In the genomic region with DNA sequence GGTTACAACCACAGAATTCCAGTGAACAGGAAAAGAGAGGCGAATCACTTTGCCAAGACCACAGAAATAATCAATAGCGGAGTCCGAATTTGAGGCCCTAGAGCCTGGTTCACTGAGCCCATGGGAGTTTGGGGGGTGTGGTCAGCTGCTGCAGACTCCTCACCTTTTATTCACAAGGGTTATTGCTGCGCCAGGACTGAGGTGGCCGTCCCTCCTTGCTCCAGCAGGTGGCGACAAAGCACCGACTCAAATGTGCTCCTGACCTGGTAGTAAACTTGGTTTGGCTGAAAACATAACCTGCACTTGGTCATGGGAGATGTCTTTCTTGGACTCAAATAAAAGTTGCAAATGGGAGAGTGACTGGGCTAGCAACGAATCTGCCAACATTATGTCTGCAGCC, we compare ENCODE assay signal across 8 mouse cellular contexts. TPM values are rescaled to one million over a fixed set of nuclear protein-coding genes. Genes with fewer than 3 reads are reported as not detected.
DNase-seq lines count a peak whose midpoint lies in the region; ATAC-seq and TF ChIP-seq lines count a peak whose summit lies in the region.

No protein-coding gene starts in this region.

- in situ Hi-C loops in ES-E14 (cut with MboI; ENCODE audit: low sequenced_read_pairs in 2 of 2, unreplicated experiment in 2 of 2): loop anchor here (10.0 to 25.0 kb wide), 3 partner anchors 657 to 857 kb away; a partner anchor contains a TSS

- 11% methylated on average over 8 of the region's 8 CpGs for WGBS in forebrain, embryonic 14.5 days
- WGBS in hindbrain, embryonic 11.5 days: 11% methylated on average over 8 of the region's 8 CpGs

- H3K27ac ChIP-seq in ES-E14 (ENCODE audit: insufficient read depth, low read depth, low read length, poor library complexity, severe bottlenecking): no peak overlapping the region
- no peak overlapping the region for H3K27ac ChIP-seq in forebrain, embryonic 14.5 days (ENCODE audit: low read depth, low read length)
- no peak overlapping the region for H3K27ac ChIP-seq in hindbrain, embryonic 11.5 days (ENCODE audit: low read depth, low read length)

- DNase-seq in ES-E14 (ENCODE audit: low read depth, low spot score): peak; percentile 60
- peak; percentile 58 for DNase-seq in c-Kit-positive CD71-negative TER-119-negative erythroid progenitor cells, embryonic 14.5 days (ENCODE audit: low read depth)
- DNase-seq in forebrain, embryonic 14.5 days (ENCODE audit: low spot score): peak; percentile 70
- DNase-seq in hindbrain, embryonic 11.5 days (ENCODE audit: low spot score): peak; percentile 90
- DNase-seq in layer of hippocampus, adult 8-10 months (ENCODE audit: low spot score in 2 of 2): peak; percentile 54 to 83
- peak; percentile 85 for DNase-seq in lung, postnatal 10 days
- DNase-seq in retina, postnatal 1 day: peak; percentile 77
- peak; percentile 88 for DNase-seq in thymus, postnatal 4 days

- ATAC-seq in forebrain, embryonic 14.5 days: peak; percentile 54; the same call in 1 of the 2 replicates
- peak; percentile 75 for ATAC-seq in hindbrain, embryonic 11.5 days (ENCODE audit: low FRiP score)

- H3K27me3 ChIP-seq in forebrain, embryonic 14.5 days (replicated peaks; ENCODE audit: control insufficient read depth, insufficient read depth, low read length): no peaks in the 10 kb centered on the region
- H3K27me3 ChIP-seq in hindbrain, embryonic 11.5 days (ENCODE audit: control insufficient read depth, insufficient read depth, low read length): no peaks in the 10 kb centered on the region

- H3K9ac ChIP-seq in ES-E14 (ENCODE audit: insufficient read depth, low read depth, low read length, poor library complexity, severe bottlenecking): no peak overlapping the region
- no peak overlapping the region for H3K9ac ChIP-seq in forebrain, embryonic 14.5 days (ENCODE audit: low read length)
- no peak overlapping the region for H3K9ac ChIP-seq in hindbrain, embryonic 11.5 days (ENCODE audit: low read depth, low read length)

- no peaks in the 10 kb centered on the region for H3K36me3 ChIP-seq in ES-E14 (ENCODE audit: control insufficient read depth, insufficient read depth, low read length, poor library complexity, severe bottlenecking)
- H3K36me3 ChIP-seq in forebrain, embryonic 14.5 days (ENCODE audit: control insufficient read depth, insufficient read depth, low read length): 0 out of 2 replicates have a peak, but pooled peaks cover 2% of the 10 kb centered on the region
- no peaks in the 10 kb centered on the region for H3K36me3 ChIP-seq in hindbrain, embryonic 11.5 days (ENCODE audit: control insufficient read depth, insufficient read depth, low read length)

- H3K4me1 ChIP-seq in ES-E14 (ENCODE audit: control insufficient read depth in 2 of 2, insufficient read depth in 2 of 2, low read length in 2 of 2, poor library complexity in 1 of 2): no peaks in the 10 kb centered on the region
- no peaks in the 10 kb centered on the region for H3K4me1 ChIP-seq in forebrain, embryonic 14.5 days (ENCODE audit: control insufficient read depth, insufficient read depth, low read length)
- H3K4me1 ChIP-seq in hindbrain, embryonic 11.5 days (replicated peaks; ENCODE audit: control insufficient read depth, insufficient read depth, low read length): no peaks in the 10 kb centered on the region

- no peaks in the 10 kb centered on the region for H3K9me3 ChIP-seq in ES-E14 (ENCODE audit: control insufficient read depth, insufficient read depth, low read depth, low read length)
- H3K9me3 ChIP-seq in forebrain, embryonic 14.5 days (replicated peaks; ENCODE audit: control insufficient read depth, low read length): no peaks in the 10 kb centered on the region
- no peaks in the 10 kb centered on the region for H3K9me3 ChIP-seq in hindbrain, embryonic 11.5 days (ENCODE audit: control insufficient read depth, low read length)

- H3K4me2 ChIP-seq in forebrain, embryonic 14.5 days (ENCODE audit: low read length): no peak overlapping the region
- H3K4me2 ChIP-seq in hindbrain, embryonic 11.5 days (replicated peaks; ENCODE audit: low read depth, low read length): no peak overlapping the region

- H3K4me3 ChIP-seq in ES-E14 (ENCODE audit: insufficient read depth in 1 of 2, low read depth in 1 of 2, low read length in 2 of 2, poor library complexity in 1 of 2, severe bottlenecking in 1 of 2): no peak overlapping the region
- no peak overlapping the region for H3K4me3 ChIP-seq in forebrain, embryonic 14.5 days (ENCODE audit: low read depth, low read length)
- no peak overlapping the region for H3K4me3 ChIP-seq in hindbrain, embryonic 11.5 days (ENCODE audit: low read depth, low read length)

TF ChIP-seq in ES-E14, 5 proteins besides CTCF, POLR2A, EP300 and RAD21:
- peak; percentile 92 for TF ChIP-seq ZC3H11A (IDR thresholded peaks at IDR 0.05; ENCODE audit: borderline replicate concordance, low read depth, low read length)
- TF ChIP-seq ZNF384 (IDR thresholded peaks at IDR 0.05; ENCODE audit: low read depth, low read length): no peak

RNA-seq across cellular contexts. Expression of a gene that starts 27.2 kb away (rescaled TPM):
- total RNA-seq in ES-E14 (2012; rRNA removed): not detected in 2 replicates
- polyA plus RNA-seq in forebrain, embryonic 14.5 days (2014; fragmentation: Nextera tagmentation; extraction: Ambion mirVana): not detected in 2 replicates
- not detected in 2 replicates for polyA plus RNA-seq in hindbrain, embryonic 11.5 days (2014; fragmentation: Nextera tagmentation; extraction: Ambion mirVana)
- not detected for total RNA-seq in layer of hippocampus, adult 8-10 months (2022)

RNA-seq across cellular contexts. Expression of a gene that starts 36.4 kb away (rescaled TPM):
- total RNA-seq in ES-E14 (2012; rRNA removed): 4.9 and 5.1 TPM in 2 replicates
- polyA plus RNA-seq in forebrain, embryonic 14.5 days (2014; fragmentation: Nextera tagmentation; extraction: Ambion mirVana): 11.9 and 12.1 TPM in 2 replicates
- polyA plus RNA-seq in hindbrain, embryonic 11.5 days (2014; fragmentation: Nextera tagmentation; extraction: Ambion mirVana): 11.0 and 15.0 TPM in 2 replicates
- 1 to 10 TPM; 2.9 to 6.3 (median 4.1) TPM for total RNA-seq in layer of hippocampus, adult 8-10 months (2022)
